Mouse (Mus musculus) layer of hippocampus, adult 2 months (tissue): Measurements from ENCODE around the gene Map3k5. TPM values are rescaled to one million over a fixed set of nuclear protein-coding genes. Genes with fewer than 3 reads are reported as not detected.
A peak's percentile ranks its signal among the peaks of the same experiment; 100 is the strongest.
"Not testable (repeated sequence)": the region's sequence is repeated elsewhere in the genome, so short reads cannot be mapped to it uniquely, and the experiment has no call there.

Experiments used
- DNase-seq, 2 experiments: peaks; one replicate each; pipeline ENCODE4 v3.0.0; 2022; ENCODE audit warnings: low spot score in 2 of 2
- H3K27ac ChIP-seq: fragments of 200-600 bp; 2 replicates; pipeline ENCODE4 v1.8.1; 2022
- H3K4me3 ChIP-seq: fragments of 200-600 bp; 2 replicates; pipeline ENCODE4 v1.8.1; 2022; ENCODE audit warnings: mild to moderate bottlenecking
- CTCF ChIP-seq: fragments of 200-600 bp; conservative IDR thresholded peaks from 2 replicates; pipeline ENCODE4 v1.8.1; 2022; ENCODE audit warnings: antibody characterized with exemption, mild to moderate bottlenecking, moderate library complexity
- total RNA-seq, 2 experiments: library from RNA; stranded (reverse); gene quantifications; 2 replicates each; pipeline ENCODE4 v1.2.3; 2021

Map3k5 gene
- total RNA-seq, 2 experiments from 2014 or later, result 30.6 to 33.1 TPM

GRCm38 (mm10) chr10:19911583-19911982, 22.7 kb upstream of the Map3k5 start:
- no peak overlapping the region for H3K27ac ChIP-seq
- H3K4me3 ChIP-seq, result no peak overlapping the region
- no peak for DNase-seq
- peak; percentile 56 for TF ChIP-seq CTCF

GRCm38 (mm10) chr10:19913806-19914205, 20.5 kb upstream of the Map3k5 start:
- H3K27ac ChIP-seq, result no peak overlapping the region
- H3K4me3 ChIP-seq, result no peak overlapping the region
- no peak for TF ChIP-seq CTCF
- no peak for DNase-seq

- Histone ChIP-seq H3K27ac (no peak overlapping the region), H3K4me3 (no peak overlapping the region)
- peak in 1 of 2 experiments; percentile 52 for DNase-seq
- TF ChIP-seq CTCF, result peak; percentile 80
Observed at GRCm38 (mm10) chr10:19915301-19915700, 19.0 kb upstream of the Map3k5 start.

GRCm38 (mm10) chr10:19922410-19922809, 11.9 kb upstream of the Map3k5 start:
- no peak for DNase-seq
- TF ChIP-seq CTCF, result no peak
- Histone ChIP-seq H3K4me3 (no peak overlapping the region), H3K27ac (no peak overlapping the region)

- TF ChIP-seq CTCF, result no peak
- no peak overlapping the region for H3K4me3 ChIP-seq
Observed at GRCm38 (mm10) chr10:19924256-19924655, 10.0 kb upstream of the Map3k5 start.

GRCm38 (mm10) chr10:19926391-19926897, 7.8 kb upstream of the Map3k5 start:
- H3K4me3 ChIP-seq, DNase-seq, H3K27ac ChIP-seq: not testable (repeated sequence)

More at GRCm38 (mm10) chr10:19924256-19924655, 10.0 kb upstream of the Map3k5 start:
- no peak overlapping the region for H3K27ac ChIP-seq
- no peak for DNase-seq

- H3K4me3 ChIP-seq, result no peak overlapping the region
- TF ChIP-seq CTCF, result no peak
- H3K27ac ChIP-seq, result no peak overlapping the region
- DNase-seq, result no peak
Observed at GRCm38 (mm10) chr10:19928205-19928604, 6.1 kb upstream of the Map3k5 start.

GRCm38 (mm10) chr10:19932986-19933385, 1.3 kb upstream of the Map3k5 start:
- DNase-seq, result no peak
- no peak overlapping the region for H3K27ac ChIP-seq
- TF ChIP-seq CTCF, result no peak
- peak overlapping the region; percentile 80; the same call in 1 of the 2 replicates for H3K4me3 ChIP-seq

- peak overlapping the region; percentile 93 for H3K27ac ChIP-seq
- peak; percentile 55 to 66 for DNase-seq
- H3K4me3 ChIP-seq, result peak overlapping the region; percentile 80
- TF ChIP-seq CTCF, result peak; percentile 65
Observed at GRCm38 (mm10) chr10:19933511-19934383, 525 bp upstream of the Map3k5 start.

- Histone ChIP-seq H3K27ac (peak overlapping the region; percentile 93), H3K4me3 (peak overlapping the region; percentile 80)
- DNase-seq, result no peak
- no peak for TF ChIP-seq CTCF
Observed at GRCm38 (mm10) chr10:19935295-19935623, 987 bp downstream of the Map3k5 start.

- peak overlapping the region; percentile 80 for H3K4me3 ChIP-seq
- DNase-seq, result no peak
- no peak for TF ChIP-seq CTCF
- peak overlapping the region; percentile 93; the same call in 1 of the 2 replicates for H3K27ac ChIP-seq
Observed at GRCm38 (mm10) chr10:19935821-19936367, 1.6 kb downstream of the Map3k5 start.

GRCm38 (mm10) chr10:19936961-19937708, 2.9 kb downstream of the Map3k5 start:
- no peak for TF ChIP-seq CTCF
- H3K4me3 ChIP-seq, result no peak overlapping the region; the same call in 1 of the 2 replicates
- no peak for DNase-seq
- no peak overlapping the region for H3K27ac ChIP-seq

GRCm38 (mm10) chr10:19938738-19939137, 4.5 kb downstream of the Map3k5 start:
- Histone ChIP-seq H3K27ac (no peak overlapping the region), H3K4me3 (no peak overlapping the region)
- no peak for DNase-seq
- TF ChIP-seq CTCF, result no peak
